Mouse (Mus musculus) activated CD4-positive, CD25-positive, alpha-beta regulatory T cell, adult 4 months (primary cell): Measurements from ENCODE around the gene Slc5a8. TPM values are rescaled to one million over a fixed set of nuclear protein-coding genes. Genes with fewer than 3 reads are reported as not detected.

Experiments
- ATAC-seq: one replicate; pipeline ENCODE4 v1.8.0; 2017
- polyA plus RNA-seq, 2 experiments: library from polyadenylated mRNA; unstranded; fragments of 100-300 nt; shearing (Covaris generic); gene quantifications; one replicate each; pipeline ENCODE4 v1.2.1; 2017

Slc5a8 gene
- not detected for polyA plus RNA-seq

DNA sequence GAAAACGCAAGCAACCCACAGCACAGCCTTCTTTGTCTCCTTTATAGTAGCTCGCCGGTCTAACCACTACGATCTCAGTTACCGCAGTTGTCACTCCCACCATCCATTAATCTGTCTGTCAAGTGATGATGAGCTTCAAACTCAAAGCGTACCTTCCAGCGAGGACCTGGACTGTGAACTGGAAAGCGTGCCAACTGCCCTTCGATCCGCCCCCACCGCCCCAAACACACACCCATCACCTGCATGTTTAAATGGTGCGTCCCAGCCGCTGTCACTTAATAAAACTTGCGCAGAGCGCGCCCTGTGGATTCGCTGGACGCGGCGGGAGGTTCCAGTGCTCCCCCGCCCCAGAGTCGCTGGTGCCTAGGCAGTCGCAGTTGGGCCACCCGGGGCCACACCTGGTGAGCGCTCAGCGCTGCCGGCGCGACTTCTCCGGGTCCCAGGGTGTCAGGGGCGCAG is at the start of gene Slc5a8:
TSS of gene Slc5a8 (plus strand) at position 361 of the 459 bp plus-strand sequence.
- no peak for ATAC-seq

DNA sequence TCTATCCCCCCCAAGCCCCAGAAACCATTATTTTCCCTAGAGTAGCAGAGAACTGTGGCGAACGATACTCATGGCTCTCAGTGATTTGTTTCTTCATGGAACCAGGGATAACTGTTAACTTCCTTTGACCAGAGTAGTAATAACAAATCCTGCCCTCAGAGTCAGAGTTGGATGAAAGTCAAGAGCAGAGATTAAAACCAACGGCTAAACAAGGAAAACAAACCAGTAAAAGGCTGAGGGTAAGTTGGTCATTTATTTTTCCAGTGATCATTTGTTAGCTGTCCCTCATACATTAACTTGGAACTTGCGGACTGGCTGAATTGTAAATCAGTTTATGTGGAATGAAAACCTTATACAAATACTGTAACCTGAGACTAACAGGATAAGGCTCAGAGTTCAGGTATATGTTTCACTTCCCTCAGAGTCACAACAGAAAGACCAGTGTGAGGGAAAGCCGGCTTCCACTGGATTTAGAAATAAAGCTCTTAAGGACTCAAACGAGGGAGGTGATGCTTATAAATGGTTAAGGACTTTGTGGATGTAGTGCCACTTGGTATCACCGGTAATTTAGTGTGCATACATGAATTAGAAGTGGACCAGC is 36.8 kb upstream of the Slc5a8 start:
- no peak for ATAC-seq

DNA sequence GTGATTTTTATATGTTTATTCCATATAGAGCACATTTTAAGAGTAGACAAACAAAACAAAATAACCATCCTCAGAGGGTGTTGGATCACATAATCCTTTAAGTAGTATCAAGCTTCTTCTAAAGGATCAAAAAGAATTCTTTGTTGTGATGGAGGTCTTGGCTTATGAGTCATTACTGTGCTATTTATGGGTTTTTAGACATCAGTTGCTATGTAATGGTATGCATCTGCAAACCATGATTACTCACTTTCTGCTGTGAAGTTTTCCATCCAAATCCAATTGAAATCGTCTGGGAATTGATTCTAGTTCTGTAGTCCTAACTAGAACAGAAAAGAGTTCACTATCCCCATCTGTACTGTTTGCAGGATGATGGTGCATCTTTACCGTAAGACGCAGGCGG is 35.8 kb upstream of the Slc5a8 start:
- ATAC-seq = no peak

DNA sequence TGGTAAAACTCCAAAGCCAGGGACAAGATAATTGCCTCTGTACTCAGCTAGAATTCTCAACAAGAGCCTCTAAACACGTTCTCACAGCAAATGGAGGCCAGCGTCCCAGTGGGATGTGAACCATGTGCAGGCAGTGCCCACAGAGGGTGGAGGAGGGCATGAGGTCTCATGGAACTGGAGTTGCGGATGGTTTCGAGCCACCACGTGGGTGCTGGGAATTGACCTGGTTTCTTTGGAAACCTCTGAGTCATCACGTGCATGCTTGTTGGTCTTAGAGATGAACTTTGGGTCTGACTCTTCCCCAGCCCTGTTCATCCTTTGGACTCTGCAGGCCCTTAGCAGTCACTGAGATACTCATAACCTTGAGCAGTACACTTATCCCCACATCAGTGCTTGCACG is 32.5 kb upstream of the Slc5a8 start:
- ATAC-seq = no peak

DNA sequence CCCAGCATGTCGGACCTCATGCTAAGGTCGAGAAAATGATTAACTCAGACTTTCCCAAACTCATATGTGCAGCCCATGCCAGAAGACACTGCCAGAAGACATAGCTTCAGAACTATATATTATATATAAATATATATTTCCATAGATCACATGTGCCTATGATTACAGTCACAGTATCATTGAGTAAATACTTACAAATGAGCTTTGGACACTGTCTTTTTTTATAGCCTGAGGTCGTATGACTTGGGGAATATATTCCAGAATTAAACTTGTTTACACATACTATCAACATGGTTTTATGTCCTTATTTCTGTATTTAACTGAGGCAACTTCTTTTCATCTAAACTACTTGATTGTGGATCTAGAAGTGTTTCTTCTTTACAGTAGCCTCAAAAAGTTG is 24.9 kb upstream of the Slc5a8 start:
- ATAC-seq = no peak

DNA sequence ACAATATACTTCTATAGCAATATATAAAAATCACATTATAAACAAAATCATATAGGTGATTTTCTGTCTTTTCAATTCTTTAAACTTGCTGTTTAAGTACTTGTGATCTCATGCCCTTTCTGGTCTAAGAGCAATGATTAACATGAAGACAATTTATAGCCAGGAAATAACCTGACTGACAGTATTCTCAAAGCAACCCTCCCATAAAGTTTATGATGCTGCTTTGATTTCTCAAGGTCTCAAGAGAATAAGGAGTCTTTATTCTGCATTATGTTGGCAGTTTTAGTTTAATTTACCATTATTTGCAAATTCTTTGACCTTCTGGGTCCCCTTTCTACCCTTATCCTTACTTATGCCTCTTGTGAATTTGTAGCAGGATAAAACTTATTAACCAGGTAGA is 24.4 kb upstream of the Slc5a8 start:
- ATAC-seq = no peak

DNA sequence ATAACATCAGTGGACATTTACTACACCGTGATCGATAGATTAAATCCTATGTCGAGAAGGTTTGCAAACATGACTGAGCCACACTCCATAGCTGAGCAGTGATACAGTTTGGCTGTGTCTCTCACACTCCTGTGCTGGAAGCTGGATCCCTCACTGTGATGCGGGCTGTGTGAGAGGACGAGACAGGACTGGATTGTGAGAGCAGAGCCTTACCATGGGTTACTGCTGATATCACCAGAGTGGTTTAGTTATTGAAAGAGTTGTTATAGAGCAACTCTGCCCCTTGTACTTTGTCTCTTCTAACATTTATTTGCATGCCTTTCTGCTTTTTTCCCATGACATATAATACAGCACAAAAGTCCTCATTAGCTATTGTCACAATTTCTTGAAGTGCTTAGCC is 23.5 kb upstream of the Slc5a8 start:
- ATAC-seq = no peak

DNA sequence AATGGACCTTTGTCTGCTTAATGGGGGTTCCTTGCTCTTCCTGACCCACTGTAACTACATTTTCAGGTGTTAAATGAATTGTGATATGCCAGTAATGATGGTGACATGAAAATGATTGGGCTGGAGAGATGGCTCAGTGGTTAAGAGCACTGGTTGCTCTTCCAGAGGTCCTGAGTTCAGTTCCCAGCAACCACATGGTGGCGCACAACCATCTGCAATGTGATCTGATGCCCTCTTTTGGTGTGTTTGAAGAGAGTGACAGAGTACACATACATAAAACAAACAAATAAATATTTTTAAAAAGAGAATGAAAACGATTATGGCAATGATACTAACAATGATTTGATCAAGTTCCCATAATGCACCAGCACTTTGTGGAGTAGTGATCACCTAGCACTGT is 19.8 kb upstream of the Slc5a8 start:
- no peak for ATAC-seq

DNA sequence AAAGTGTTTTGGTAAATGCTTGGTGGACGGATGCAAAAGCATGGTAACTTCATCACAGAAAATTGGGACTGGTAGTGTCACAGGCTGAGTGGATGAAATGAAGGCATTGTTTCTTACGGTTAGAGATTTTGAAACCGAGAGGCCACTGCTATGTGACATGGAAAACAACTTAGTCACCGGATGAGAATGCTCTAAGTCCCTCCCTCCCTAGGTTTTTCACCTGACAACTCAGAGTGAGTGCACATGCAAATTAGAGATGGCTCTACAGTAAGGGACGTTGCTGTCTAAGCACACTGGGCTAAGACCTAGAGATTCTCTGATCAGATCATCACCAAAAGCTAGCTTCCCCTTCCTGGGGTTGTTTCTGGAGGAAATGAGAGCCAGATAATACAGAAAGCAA is 10.9 kb upstream of the Slc5a8 start:
- peak; percentile 94 for ATAC-seq

DNA sequence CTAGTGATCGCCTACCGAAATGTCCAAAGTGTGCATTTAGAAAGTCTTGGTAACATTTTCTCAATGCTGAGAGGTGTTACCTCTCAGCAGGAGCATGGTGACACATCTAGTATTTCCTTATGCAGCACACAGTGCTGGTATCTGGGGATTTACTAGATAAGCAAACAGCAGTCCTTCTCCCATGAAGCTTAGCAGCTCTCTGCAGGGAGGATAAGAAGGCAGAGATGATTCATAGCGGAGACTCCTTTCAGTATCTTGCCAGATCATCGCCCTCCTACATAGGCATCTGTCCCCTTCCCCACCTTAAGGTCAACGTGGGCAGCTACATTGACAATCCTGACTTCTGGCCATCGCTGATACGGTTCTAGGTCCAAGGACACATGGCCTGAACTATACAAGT is 8.4 kb upstream of the Slc5a8 start:
- ATAC-seq = no peak

DNA sequence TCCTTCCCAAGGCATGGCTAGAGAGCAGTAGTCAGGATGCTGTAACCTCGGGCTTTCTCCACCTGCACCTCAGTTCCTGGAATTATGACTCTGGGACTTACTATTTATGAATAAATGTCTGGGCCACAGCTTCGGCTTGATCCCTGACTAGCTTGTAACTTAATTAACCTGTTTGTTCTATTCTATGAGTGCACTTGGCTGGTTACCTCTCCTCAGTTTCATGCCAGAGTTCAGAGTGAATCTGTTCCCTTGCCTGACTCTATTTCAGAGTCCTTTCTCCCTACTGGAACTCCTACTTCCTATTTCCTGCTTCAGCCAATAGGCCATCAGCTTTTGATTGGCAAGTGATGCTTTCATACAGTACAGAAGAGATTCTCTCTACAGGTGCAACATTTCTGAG is 2.1 kb upstream of the Slc5a8 start:
- ATAC-seq = no peak

DNA sequence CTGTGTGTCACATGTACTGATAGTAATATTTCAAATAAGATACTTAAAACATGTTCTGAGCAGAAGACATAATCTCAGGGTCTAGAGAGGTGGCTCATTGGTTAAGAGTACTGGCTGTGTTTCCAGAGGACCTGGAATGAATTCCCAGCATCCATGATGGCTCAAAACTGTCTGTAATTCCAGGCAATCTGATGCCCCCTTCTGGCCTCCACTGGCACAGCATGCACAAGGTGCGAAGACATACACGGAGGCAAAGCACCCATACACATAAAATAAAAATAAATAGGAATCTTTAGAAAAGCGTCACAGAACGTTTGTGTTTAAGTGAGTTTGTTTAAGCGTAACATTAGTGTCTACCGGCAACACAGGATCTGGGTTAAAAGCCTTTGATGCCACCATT is 956 bp upstream of the Slc5a8 start:
- no peak for ATAC-seq

DNA sequence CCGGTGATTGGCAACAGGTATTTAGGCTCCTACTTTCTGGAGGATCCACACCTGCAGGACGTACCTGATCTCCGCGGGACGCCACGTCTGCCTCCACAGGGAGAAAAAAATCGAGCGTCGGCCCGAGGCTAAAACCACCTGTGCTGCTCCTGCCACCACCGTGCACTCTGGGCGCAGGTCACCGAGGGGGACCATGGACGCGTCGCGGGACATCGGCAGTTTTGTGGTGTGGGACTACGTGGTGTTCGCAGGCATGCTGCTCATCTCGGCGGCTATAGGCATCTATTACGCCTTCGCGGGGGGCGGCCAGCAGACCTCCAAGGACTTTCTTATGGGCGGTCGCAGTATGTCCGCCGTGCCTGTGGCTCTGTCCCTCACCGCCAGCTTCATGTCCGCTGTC is 322 bp downstream of the Slc5a8 start:
- ATAC-seq = no peak

DNA sequence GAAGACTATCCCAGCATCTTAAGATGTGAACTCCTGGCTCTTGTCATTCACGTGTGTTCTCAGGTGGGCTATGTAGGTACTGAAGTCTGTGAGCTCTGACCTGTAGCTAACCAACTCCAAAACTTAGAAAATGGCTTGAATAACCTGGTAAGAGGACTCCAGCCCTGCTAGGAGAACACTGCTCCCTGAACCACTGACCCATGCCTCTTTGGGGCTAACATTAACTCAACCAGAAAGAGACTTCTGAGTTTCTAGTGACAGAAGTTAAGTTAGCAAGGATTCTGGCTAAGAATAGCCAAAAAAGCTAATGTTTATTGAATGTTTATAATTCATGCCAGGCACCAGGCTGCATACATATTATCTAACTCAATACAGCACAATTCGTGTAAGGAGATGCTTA is 2.6 kb downstream of the Slc5a8 start:
- no peak for ATAC-seq

DNA sequence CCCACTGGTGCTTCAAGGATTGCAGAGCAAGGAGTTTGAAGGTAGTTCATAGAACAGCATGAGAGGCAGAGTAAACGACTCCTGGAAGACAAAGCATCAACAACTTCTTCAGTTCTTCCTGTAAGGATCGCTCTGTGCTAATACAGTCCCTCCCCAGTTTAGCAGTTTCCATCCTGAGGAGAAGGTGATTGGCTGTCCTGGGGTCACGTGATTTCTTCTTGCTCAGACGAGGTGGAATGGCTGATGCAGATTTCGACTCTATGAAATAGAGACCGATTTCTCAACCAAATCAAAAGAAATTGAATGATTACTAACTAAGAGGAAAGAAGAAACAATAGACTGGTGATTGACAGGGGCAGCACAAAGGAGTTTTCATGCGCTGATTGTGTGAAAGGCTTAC is 5.6 kb downstream of the Slc5a8 start:
- ATAC-seq = no peak

DNA sequence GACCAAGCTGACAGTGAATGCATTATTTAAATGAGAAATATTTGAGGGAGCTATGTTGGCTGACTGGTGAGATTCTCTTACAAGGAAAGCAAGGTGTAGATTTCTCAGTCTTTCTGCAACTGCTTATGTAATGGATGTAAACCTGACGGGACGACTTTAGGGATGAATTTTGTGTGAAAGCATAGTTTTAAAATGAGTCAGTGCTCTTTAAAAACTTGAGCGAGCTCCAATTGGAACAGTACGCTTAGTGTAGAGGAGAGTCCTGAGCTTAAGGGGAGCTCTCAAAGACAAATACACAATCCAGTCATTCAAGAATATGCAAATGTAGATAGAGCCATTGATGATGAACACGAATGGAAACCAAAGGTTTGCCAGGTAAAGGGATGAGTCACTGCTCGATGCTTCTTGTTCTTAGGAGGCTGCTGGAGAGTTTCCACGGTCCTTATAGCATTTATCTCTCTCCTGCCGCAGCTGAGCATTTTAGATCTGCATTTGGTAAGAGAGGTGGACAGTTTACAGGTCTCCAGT is 6.8 kb downstream of the Slc5a8 start:
- no peak for ATAC-seq

DNA sequence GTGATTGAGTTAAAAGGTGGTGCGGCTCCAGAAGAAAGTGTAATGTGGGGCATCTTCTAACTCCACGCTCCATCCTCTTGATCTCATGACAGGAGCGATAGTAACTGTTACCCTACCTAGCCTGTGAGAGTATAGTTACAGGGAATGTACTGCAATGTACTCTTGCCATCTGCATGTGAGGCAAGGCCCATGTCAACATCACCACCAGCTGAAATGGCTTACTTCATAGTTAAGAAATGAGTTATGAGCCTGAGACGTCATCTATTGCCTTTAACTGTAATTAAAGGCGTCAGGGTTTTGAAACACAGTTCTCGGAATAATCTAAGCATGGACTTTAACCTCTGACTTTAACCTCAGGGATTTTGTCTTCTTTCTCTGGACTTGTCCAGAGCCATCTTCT is 11.2 kb downstream of the Slc5a8 start:
- no peak for ATAC-seq

DNA sequence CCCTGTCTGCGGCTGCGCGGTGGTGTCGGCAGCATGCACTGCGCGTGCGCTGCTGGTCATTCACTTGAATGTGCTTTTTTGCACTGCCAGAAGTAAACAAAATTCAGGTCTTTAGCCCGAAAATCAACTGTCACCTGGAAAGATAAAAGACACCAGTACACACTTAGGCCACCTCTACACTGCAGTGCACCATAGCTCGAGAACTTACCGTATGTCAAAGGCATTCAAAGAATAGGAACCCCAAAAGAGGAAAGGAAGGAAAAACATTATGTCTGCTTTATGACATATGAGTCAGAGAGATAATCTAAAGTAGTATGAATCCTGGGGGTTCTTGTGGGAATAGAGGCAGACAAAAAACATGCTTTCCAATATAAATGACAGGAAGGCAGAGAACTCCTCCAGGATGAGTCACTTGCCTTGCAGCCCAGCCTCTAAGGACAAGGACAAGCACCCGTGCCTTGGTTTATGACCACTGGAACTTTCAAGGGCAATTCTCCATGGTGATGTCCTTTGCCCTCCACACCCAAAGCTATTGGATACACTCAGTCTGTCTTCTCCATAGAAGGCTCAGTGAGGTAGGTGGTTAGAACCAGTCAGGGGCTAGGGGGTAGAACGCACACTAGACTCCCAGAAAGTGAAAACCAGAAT is 64.0 kb downstream of the Slc5a8 start:
- ATAC-seq = no peak

DNA sequence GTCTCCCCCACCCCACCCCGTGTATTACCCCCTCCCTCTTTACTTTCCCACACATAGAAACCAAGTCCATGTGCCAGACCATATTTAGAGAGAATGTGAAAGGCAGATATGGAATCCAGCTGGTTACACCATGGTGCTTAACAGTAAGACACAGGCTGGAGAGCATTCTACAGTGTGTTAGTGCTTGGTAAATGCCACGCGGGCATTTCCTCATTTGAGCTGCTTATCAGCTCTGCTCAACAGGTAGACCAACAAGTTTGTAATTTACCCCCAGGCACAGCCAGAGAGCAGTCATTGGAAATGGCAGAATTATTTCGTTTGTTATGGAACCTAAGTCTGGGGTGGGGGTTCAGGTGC is 64.5 kb downstream of the Slc5a8 start:
- ATAC-seq = no peak

DNA sequence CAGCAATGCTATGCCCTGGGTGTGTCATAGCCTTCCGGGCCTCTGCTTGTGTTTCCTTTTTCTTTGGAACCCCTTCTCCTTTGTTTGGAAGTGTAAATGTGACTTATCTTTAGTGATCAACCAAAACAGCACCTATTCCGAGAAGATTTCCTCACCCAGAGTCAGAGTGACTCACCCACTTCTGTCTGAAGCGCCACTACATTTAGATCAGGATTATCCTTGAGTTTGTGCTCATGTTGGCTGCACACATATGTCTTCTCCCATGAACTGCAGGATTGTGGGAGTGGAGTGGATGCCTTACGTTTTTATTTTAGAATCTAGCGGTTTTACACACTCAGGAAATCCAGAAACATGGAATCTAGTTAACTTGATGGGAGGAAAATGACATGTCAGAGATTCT is 75.0 kb downstream of the Slc5a8 start:
- ATAC-seq = no peak

DNA sequence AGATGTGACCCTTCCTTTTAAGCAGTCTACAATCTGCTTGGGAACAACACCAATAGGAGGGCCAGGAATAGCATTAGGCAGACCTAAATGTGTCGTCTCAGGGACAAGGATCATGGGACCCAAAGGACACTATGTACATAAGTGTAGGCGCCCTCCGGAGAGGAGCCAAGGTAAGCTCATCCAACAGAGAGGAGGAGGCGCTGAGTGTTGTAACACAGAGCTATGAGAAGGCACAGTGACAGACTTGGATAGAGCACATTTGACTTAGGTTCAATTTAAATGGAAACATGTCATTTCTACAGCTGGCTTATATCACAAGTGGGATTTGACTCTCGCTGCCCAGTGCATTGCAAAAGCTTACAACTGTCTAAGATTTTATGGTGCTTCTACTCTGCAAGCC is 82.8 kb downstream of the Slc5a8 start:
- no peak for ATAC-seq

DNA sequence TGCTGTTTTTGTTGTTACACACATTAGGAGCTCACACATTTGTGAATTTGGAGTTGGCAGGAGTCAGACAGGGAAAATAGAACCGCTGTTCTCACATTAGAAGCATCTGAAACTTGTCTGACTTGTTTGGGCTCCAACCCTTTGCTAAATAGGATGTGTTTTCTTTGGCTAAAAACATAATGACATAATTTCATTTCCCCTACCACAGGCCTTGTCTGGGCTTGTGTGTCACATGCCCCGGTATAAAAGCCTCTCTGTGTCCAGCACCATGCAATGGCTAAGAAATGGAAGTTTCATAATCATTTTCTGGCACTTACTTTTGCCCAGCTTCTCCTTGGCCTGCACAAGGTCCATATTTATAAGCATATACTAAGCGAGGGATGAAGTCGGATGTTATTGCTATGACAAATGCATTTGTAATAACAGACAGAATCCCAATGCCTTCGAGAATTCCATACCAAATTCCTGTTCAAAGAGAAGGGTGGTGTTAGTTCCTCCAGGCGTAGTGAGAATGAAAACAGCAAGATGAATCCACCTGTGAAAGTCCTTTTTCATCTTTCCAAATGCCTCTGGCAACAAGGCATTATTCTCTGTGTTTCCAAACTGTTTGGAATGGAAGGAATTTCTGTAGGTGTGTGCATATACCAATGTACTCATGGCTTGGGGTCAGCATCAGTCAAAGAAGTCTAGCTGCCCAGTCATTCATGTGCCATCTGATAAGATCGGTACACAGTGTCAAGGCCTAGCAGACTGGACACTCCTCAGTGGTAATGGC is 85.3 kb downstream of the Slc5a8 start:
- no peak for ATAC-seq

DNA sequence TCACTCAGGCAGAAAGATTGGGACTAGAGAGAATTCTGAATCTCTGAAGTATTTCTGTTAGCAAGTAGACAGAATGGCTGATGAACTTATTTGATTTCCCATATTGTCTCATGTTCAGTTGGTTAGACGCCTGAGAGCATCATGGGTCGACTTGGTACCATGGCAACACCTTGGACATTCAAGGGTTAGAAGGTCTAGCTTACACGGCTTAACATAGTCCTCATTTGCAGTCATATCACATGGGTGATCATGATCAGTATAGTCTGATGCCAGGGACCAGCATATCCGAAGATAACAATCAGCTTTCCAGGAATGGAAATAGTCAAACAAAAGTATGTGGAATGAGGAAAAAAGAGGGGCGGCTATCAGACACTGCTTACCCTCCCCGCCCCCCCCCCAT is 93.1 kb downstream of the Slc5a8 start:
- no peak for ATAC-seq
